In genomic region chr2:78274122-78274521, GRCm38 (mm10) we compare ENCODE assay signal across 26 mouse cellular contexts.
DNase-seq lines count a peak whose midpoint lies in the region; ATAC-seq and TF ChIP-seq lines count a peak whose summit lies in the region.
"Had no signal": no experiment of that assay in that cellular context is flagged by ENCODE, and none has a peak within 500 bp of the region (broad histone marks: within the 10 kb centered on the region; RNA-seq: fewer than 3 reads in every experiment).

No protein-coding gene starts in this region.

- no peak for TF ChIP-seq POLR2A in olfactory bulb, adult 2 months (IDR thresholded peaks at IDR 0.05; ENCODE audit: insufficient read depth, low read depth, low read length)

- peak; percentile 24; the same call in 1 of the 2 replicates for ATAC-seq in forebrain, embryonic 13.5 days
- 0 out of 2 replicates have a peak, but pooled peaks have one; percentile 55 for ATAC-seq in forebrain, embryonic 15.5 days (replicated peaks)
- no peak for ATAC-seq in forebrain, embryonic 11.5 days (replicated peaks; ENCODE audit: low FRiP score)
- peak; percentile 66; the same call in 1 of the 2 replicates for ATAC-seq in forebrain, embryonic 16.5 days
- no peak for ATAC-seq in activated CD4-positive, CD25-positive, alpha-beta regulatory T cell, adult 4 months
- ATAC-seq: CD4-positive, CD25-positive, alpha-beta regulatory T cell, adult 4 months; Patski had no signal

- H3K4me3 ChIP-seq in forebrain, embryonic 13.5 days: no peak overlapping the region
- H3K4me3 ChIP-seq in forebrain, embryonic 10.5 days: no peak overlapping the region
- no peak overlapping the region for H3K4me3 ChIP-seq in forebrain, embryonic 15.5 days
- H3K4me3 ChIP-seq in forebrain, embryonic 11.5 days (ENCODE audit: low read depth, low read length): no peak overlapping the region
- no peak overlapping the region for H3K4me3 ChIP-seq in forebrain, embryonic 16.5 days (replicated peaks; ENCODE audit: low read length)
- no peak overlapping the region for H3K4me3 ChIP-seq in olfactory bulb, adult 2 months (ENCODE audit: insufficient read depth, low read depth, low read length)
- H3K4me3 ChIP-seq: embryonic facial prominence, embryonic 13.5 days; embryonic facial prominence, embryonic 15.5 days; erythroblast, embryonic 14.5 days had no signal

- H3K4me2 ChIP-seq in forebrain, embryonic 13.5 days: no peak overlapping the region
- H3K4me2 ChIP-seq in forebrain, embryonic 15.5 days (replicated peaks): no peak overlapping the region
- no peak overlapping the region for H3K4me2 ChIP-seq in forebrain, embryonic 11.5 days (ENCODE audit: low read depth, low read length, severe bottlenecking)
- no peak overlapping the region for H3K4me2 ChIP-seq in forebrain, embryonic 16.5 days (ENCODE audit: low read length)
- H3K4me2 ChIP-seq: embryonic facial prominence, embryonic 13.5 days; embryonic facial prominence, embryonic 15.5 days had no signal

- no peaks in the 10 kb centered on the region for H3K9me3 ChIP-seq in forebrain, embryonic 13.5 days (replicated peaks)
- no peaks in the 10 kb centered on the region for H3K9me3 ChIP-seq in forebrain, embryonic 10.5 days
- no peaks in the 10 kb centered on the region for H3K9me3 ChIP-seq in forebrain, embryonic 15.5 days
- H3K9me3 ChIP-seq in forebrain, embryonic 11.5 days (ENCODE audit: control insufficient read depth, low read length): no peaks in the 10 kb centered on the region
- no peaks in the 10 kb centered on the region for H3K9me3 ChIP-seq in forebrain, embryonic 16.5 days (ENCODE audit: control insufficient read depth, low read length)
- H3K9me3 ChIP-seq: embryonic facial prominence, embryonic 13.5 days; embryonic facial prominence, embryonic 15.5 days; G1E had no signal

- H3K27me3 ChIP-seq in forebrain, embryonic 13.5 days: no peaks in the 10 kb centered on the region
- no peaks in the 10 kb centered on the region for H3K27me3 ChIP-seq in forebrain, embryonic 10.5 days (ENCODE audit: poor library complexity, severe bottlenecking)
- H3K27me3 ChIP-seq in forebrain, embryonic 15.5 days: no peaks in the 10 kb centered on the region
- no peaks in the 10 kb centered on the region for H3K27me3 ChIP-seq in forebrain, embryonic 11.5 days (ENCODE audit: control insufficient read depth, insufficient read depth, low read length)
- no peaks in the 10 kb centered on the region for H3K27me3 ChIP-seq in forebrain, embryonic 16.5 days (replicated peaks; ENCODE audit: control insufficient read depth, insufficient read depth, low read length)
- H3K27me3 ChIP-seq: CH12.LX; embryonic facial prominence, embryonic 15.5 days; Patski had no signal

- WGBS in forebrain, embryonic 13.5 days: 78% methylated on average over 5 of the region's 5 CpGs
- WGBS in forebrain, embryonic 10.5 days: 91% methylated on average over 5 of the region's 5 CpGs
- 70% methylated on average over 5 of the region's 5 CpGs for WGBS in forebrain, embryonic 15.5 days
- WGBS in forebrain, embryonic 11.5 days: 83% methylated on average over 5 of the region's 5 CpGs
- 67% methylated on average over 5 of the region's 5 CpGs for WGBS in forebrain, embryonic 16.5 days
- WGBS in olfactory bulb, adult 2 months: 21% methylated on average over 5 of the region's 5 CpGs

- DNase-seq in forebrain, embryonic 10.5 days (ENCODE audit: extremely low spot score, low spot score): no peak
- DNase-seq in forebrain, embryonic 11.5 days (ENCODE audit: low spot score): no peak
- no peak for DNase-seq in kidney, adult 18-20 months
- DNase-seq: adrenal gland, adult 2 months; adrenal gland, postnatal 10 days; adrenal gland, postnatal 25 days; B cell, adult 2 months; cerebellum, adult 11 months; cerebellum, adult 18-20 months; cerebellum, adult 8-10 months; cerebellum, adult 9-11 months; cerebellum, postnatal 14 days; cerebellum, postnatal 36 days; embryo, embryonic 11 days had no signal

- TF ChIP-seq CTCF in olfactory bulb, adult 2 months (IDR thresholded peaks at IDR 0.05; ENCODE audit: insufficient read depth, low read depth, low read length): no peak

- H3K9ac ChIP-seq in forebrain, embryonic 13.5 days: no peak overlapping the region
- H3K9ac ChIP-seq in forebrain, embryonic 15.5 days (replicated peaks): no peak overlapping the region
- no peak overlapping the region for H3K9ac ChIP-seq in forebrain, embryonic 11.5 days (ENCODE audit: low read length)
- H3K9ac ChIP-seq in forebrain, embryonic 16.5 days (replicated peaks; ENCODE audit: low read depth, low read length): no peak overlapping the region
- H3K9ac ChIP-seq: embryonic facial prominence, embryonic 13.5 days; embryonic facial prominence, embryonic 15.5 days had no signal

- no peak overlapping the region for H3K27ac ChIP-seq in forebrain, embryonic 13.5 days
- no peak overlapping the region for H3K27ac ChIP-seq in forebrain, embryonic 10.5 days
- no peak overlapping the region for H3K27ac ChIP-seq in forebrain, embryonic 15.5 days (replicated peaks)
- H3K27ac ChIP-seq in forebrain, embryonic 11.5 days (ENCODE audit: low read depth, low read length): no peak overlapping the region
- H3K27ac ChIP-seq in forebrain, embryonic 16.5 days (ENCODE audit: low read length): no peak overlapping the region
- peak overlapping the region; percentile 94 for H3K27ac ChIP-seq in olfactory bulb, adult 2 months (ENCODE audit: insufficient read depth, low read depth, low read length)
- H3K27ac ChIP-seq: embryonic facial prominence, embryonic 13.5 days; embryonic facial prominence, embryonic 15.5 days had no signal

- H3K4me1 ChIP-seq in forebrain, embryonic 13.5 days: 0 out of 2 replicates have a peak, but pooled peaks cover 6% of the 10 kb centered on the region
- 0 out of 2 replicates have a peak, but pooled peaks cover 3% of the 10 kb centered on the region for H3K4me1 ChIP-seq in forebrain, embryonic 10.5 days
- peaks cover 5% of the 10 kb centered on the region; the same call in 1 of the 2 replicates for H3K4me1 ChIP-seq in forebrain, embryonic 15.5 days
- no peaks in the 10 kb centered on the region for H3K4me1 ChIP-seq in forebrain, embryonic 11.5 days (replicated peaks; ENCODE audit: control insufficient read depth, insufficient read depth, low read length)
- H3K4me1 ChIP-seq in forebrain, embryonic 16.5 days (replicated peaks; ENCODE audit: control insufficient read depth, insufficient read depth, low read length): peaks cover 4% of the 10 kb centered on the region; the same call in 1 of the 2 replicates
- H3K4me1 ChIP-seq in olfactory bulb, adult 2 months (ENCODE audit: control insufficient read depth, insufficient read depth, low read length): peaks cover 3% of the 10 kb centered on the region; the same call in 1 of the 2 replicates
- H3K4me1 ChIP-seq: embryonic facial prominence, embryonic 13.5 days; embryonic facial prominence, embryonic 15.5 days had no signal

- H3K36me3 ChIP-seq in forebrain, embryonic 13.5 days (ENCODE audit: poor library complexity, severe bottlenecking): no peaks in the 10 kb centered on the region
- no peaks in the 10 kb centered on the region for H3K36me3 ChIP-seq in forebrain, embryonic 10.5 days (replicated peaks)
- H3K36me3 ChIP-seq in forebrain, embryonic 15.5 days: no peaks in the 10 kb centered on the region
- no peaks in the 10 kb centered on the region for H3K36me3 ChIP-seq in forebrain, embryonic 11.5 days (ENCODE audit: control insufficient read depth, insufficient read depth, low read length)
- no peaks in the 10 kb centered on the region for H3K36me3 ChIP-seq in forebrain, embryonic 16.5 days (ENCODE audit: control insufficient read depth, insufficient read depth)
- H3K36me3 ChIP-seq: embryonic facial prominence, embryonic 13.5 days; embryonic facial prominence, embryonic 15.5 days; G1E had no signal

Comparison
In these comparisons a context has a peak if more than half of its experiments do, and no peak if none do; other contexts are left out.
1. ATAC-seq: peak in forebrain, embryonic 13.5 days (single experiment), forebrain, embryonic 15.5 days (single experiment) and forebrain, embryonic 16.5 days (single experiment); none in forebrain, embryonic 11.5 days (single experiment) and activated CD4-positive, CD25-positive, alpha-beta regulatory T cell, adult 4 months (single experiment).